ENCODE assay signal across 22 mouse cellular contexts in the genomic region with DNA sequence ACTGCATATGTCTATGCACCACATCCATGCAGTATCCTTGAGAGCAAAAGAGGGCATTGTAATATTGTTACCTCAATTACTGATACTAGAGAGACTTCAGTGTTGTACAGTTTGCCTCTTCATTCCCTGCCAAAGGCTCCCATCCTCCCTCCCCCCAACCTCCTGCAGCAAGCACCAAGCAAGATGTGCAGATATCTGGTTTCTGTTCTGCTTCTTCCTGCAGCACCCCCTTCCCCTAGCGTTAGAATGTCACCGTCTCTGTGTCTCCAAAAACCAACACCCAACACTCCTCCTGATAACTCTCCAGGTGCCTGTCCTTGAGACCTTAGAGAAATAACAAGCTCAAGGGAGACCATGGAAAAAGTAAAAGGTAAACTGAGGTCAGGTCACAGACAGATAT. TPM values are rescaled to one million over a fixed set of nuclear protein-coding genes. Genes with fewer than 3 reads are reported as not detected.
"Had no signal": no experiment of that assay in that cellular context is flagged by ENCODE, and none has a peak within 500 bp of the region (broad histone marks: within the 10 kb centered on the region; RNA-seq: fewer than 3 reads in every experiment).

No protein-coding gene starts in this region.

- H3K27ac ChIP-seq: neural tube, embryonic 15.5 days; stomach, embryonic 15.5 days; stomach, postnatal 0 days had no signal

- H3K4me1 ChIP-seq: neural tube, embryonic 15.5 days; stomach, embryonic 15.5 days had no signal

- H3K9me3 ChIP-seq: neural tube, embryonic 15.5 days; stomach, embryonic 15.5 days had no signal

- H3K27me3 ChIP-seq: neural tube, embryonic 15.5 days; stomach, embryonic 15.5 days had no signal

- H3K36me3 ChIP-seq: neural tube, embryonic 15.5 days; stomach, embryonic 15.5 days had no signal

- DNase-seq: retina, postnatal 1 day; right cerebral cortex, adult 18-20 months; right cerebral cortex, postnatal 14 days; right cerebral cortex, postnatal 25 days; right cerebral cortex, postnatal 4 days; spleen, adult 18-20 months; thymus, adult 18-20 months; thymus, adult 2 months; thymus, postnatal 14 days; thymus, postnatal 25 days; thymus, postnatal 36 days; thymus, postnatal 4 days had no signal

- H3K9ac ChIP-seq: neural tube, embryonic 15.5 days; stomach, embryonic 15.5 days had no signal

- H3K4me3 ChIP-seq: neural tube, embryonic 15.5 days; stomach, embryonic 15.5 days had no signal

- H3K4me2 ChIP-seq: neural tube, embryonic 15.5 days; stomach, embryonic 15.5 days had no signal

RNA-seq across cellular contexts. Expression of gene Htr5a, which starts 57.8 kb away (rescaled TPM):
- total RNA-seq: neutrophil, adult 5-6 weeks had no signal
- polyA plus RNA-seq: small intestine, adult 2 months; spleen, adult 2 months; stomach, embryonic 14.5 days; stomach, embryonic 15.5 days; stomach, postnatal 0 days; testis, adult 2 months; thymus, adult 2 months; thymus, postnatal 0 days; urinary bladder, adult 2 months had no signal
